Mouse (Mus musculus) kidney, postnatal 0 days (tissue): ENCODE results near the gene Des. TPM values are rescaled to one million over a fixed set of nuclear protein-coding genes. Genes with fewer than 3 reads are reported as not detected.

ENCODE experiments used
- ATAC-seq: fragments of 200-750 bp; cut with Nextera tagmentation; replicated peaks from 2 replicates; pipeline ENCODE4 v1.8.0; 2017; ENCODE audit warnings: low read depth, moderate number of reproducible peaks, moderate TSS enrichment, moderate library complexity; ENCODE audit not compliant: low FRiP score
- DNase-seq: peaks from one replicate; pipeline ENCODE4 v3.0.0-alpha.2; 2016; ENCODE audit warnings: low spot score
- H3K27ac ChIP-seq: fragments of 300-500 bp; sonication (generic); 2 replicates; pipeline ENCODE4 v1.5.1; 2014; ENCODE audit warnings: mild to moderate bottlenecking
- H3K27me3 ChIP-seq: fragments of 300-500 bp; sonication (generic); 2 replicates; pipeline ENCODE4 v1.6.1; 2014; ENCODE audit warnings: low read length, mixed read lengths; ENCODE audit not compliant: insufficient read depth
- H3K36me3 ChIP-seq: fragments of 300-500 bp; sonication (generic); 2 replicates; pipeline ENCODE4 v1.6.1; 2014; ENCODE audit warnings: low read length, mixed read lengths; ENCODE audit not compliant: insufficient read depth
- H3K4me1 ChIP-seq: fragments of 300-500 bp; sonication (generic); replicated peaks from 2 replicates; pipeline ENCODE4 v1.6.1; 2014; ENCODE audit warnings: antibody characterized with exemption, low read length, mixed read lengths; ENCODE audit not compliant: insufficient read depth
- H3K4me2 ChIP-seq: fragments of 300-500 bp; sonication (generic); 2 replicates; pipeline ENCODE4 v1.6.1; 2014; ENCODE audit warnings: mild to moderate bottlenecking, low read length, moderate library complexity, mixed read lengths
- H3K4me3 ChIP-seq: fragments of 300-500 bp; sonication (generic); replicated peaks from 2 replicates; pipeline ENCODE4 v1.5.1; 2014; ENCODE audit warnings: low read depth, low read length
- H3K9ac ChIP-seq: fragments of 300-500 bp; sonication (generic); 2 replicates; pipeline ENCODE4 v1.6.1; 2014; ENCODE audit warnings: low read depth, low read length
- H3K9me3 ChIP-seq: fragments of 300-500 bp; sonication (generic); replicated peaks from 2 replicates; pipeline ENCODE4 v1.6.1; 2016; ENCODE audit warnings: low read length, inconsistent platforms, mixed read lengths
- CTCF ChIP-seq: IDR thresholded peaks from 2 replicates; pipeline ENCODE4 v1.5.1; 2016; ENCODE audit warnings: antibody characterized with exemption, low read depth, mild to moderate bottlenecking, moderate library complexity
- WGBS: fragments of 180-500 bp; shearing (Covaris S2); extraction: QIAGEN DNeasy Blood & Tissue Kit; methylation state at CpG from one replicate; pipeline ENCODE4 v1.1.7; 2014; 5-methylcytosine and 5-hydroxymethylcytosine counted together
- polyA plus RNA-seq: library from polyadenylated mRNA; unstranded; fragments of >200 nt; fragmentation: Nextera tagmentation; extraction: Ambion mirVana; gene quantifications from 2 replicates; pipeline ENCODE4 v1.2.1, GENCODE M21; 2015

Des gene
- polyA plus RNA-seq, 1 experiment from 2014 or later = 18.6 TPM

DNA sequence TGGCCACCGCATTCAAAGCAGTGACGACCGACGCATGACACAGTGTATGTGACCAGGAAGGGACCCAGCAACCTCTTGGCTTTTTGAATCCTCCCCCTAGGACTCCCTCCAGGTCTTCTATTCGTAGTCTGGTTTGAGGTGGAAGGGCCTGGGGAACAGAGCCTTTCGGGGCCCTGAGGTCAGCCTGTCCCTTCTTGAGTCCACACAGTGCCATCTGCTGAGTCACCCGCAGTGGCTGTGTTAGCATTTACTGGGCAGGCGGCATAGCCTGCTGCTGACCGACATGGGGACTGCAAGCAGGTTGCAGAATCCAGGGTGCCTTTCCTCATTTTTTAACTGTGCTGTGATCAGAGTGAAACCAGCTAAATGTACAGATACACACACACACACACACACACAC, 46.9 kb downstream of the Des start:
- WGBS = 90% methylated on average over 9 of the region's 9 CpGs
- H3K27ac ChIP-seq = no peak overlapping the region
- no peak overlapping the region for H3K9ac ChIP-seq
- peaks cover 28% of the 10 kb centered on the region; the same call in 1 of the 2 replicates for H3K36me3 ChIP-seq
- TF ChIP-seq CTCF = no peak
- H3K4me2 ChIP-seq = no peak overlapping the region
- H3K9me3 ChIP-seq = no peaks in the 10 kb centered on the region
- H3K4me1 ChIP-seq = no peaks in the 10 kb centered on the region
- no peak overlapping the region for H3K4me3 ChIP-seq
- DNase-seq = no peak
- no peak for ATAC-seq
- H3K27me3 ChIP-seq = no peaks in the 10 kb centered on the region

DNA sequence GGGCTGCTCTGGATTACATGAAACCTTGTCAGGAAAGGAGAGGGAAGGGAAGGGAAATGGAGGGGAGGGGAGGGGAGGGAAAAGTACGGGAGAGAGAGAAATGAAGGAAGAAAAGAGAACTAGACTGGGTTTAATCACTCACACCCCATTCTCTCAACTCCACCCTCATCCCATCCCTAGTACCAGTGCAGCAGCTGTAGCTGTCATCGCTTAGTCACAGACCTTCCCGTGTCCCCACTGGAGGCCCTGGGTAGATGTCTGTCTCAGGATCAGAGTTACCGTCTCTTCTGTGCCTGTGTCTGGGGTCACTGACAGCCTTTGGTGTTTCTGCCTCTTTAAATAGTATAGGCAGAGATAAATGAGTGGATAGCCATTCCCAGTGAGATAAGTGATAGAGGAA, 48.1 kb downstream of the Des start:
- no peak overlapping the region for H3K4me3 ChIP-seq
- no peaks in the 10 kb centered on the region for H3K27me3 ChIP-seq
- H3K9ac ChIP-seq = no peak overlapping the region
- ATAC-seq = no peak
- no peak for DNase-seq
- no peaks in the 10 kb centered on the region for H3K9me3 ChIP-seq
- 75% methylated on average over 4 of the region's 4 CpGs for WGBS
- H3K4me1 ChIP-seq = no peaks in the 10 kb centered on the region
- no peak for TF ChIP-seq CTCF
- H3K36me3 ChIP-seq = peaks cover 24% of the 10 kb centered on the region; the same call in 1 of the 2 replicates
- H3K4me2 ChIP-seq = no peak overlapping the region
- H3K27ac ChIP-seq = no peak overlapping the region

DNA sequence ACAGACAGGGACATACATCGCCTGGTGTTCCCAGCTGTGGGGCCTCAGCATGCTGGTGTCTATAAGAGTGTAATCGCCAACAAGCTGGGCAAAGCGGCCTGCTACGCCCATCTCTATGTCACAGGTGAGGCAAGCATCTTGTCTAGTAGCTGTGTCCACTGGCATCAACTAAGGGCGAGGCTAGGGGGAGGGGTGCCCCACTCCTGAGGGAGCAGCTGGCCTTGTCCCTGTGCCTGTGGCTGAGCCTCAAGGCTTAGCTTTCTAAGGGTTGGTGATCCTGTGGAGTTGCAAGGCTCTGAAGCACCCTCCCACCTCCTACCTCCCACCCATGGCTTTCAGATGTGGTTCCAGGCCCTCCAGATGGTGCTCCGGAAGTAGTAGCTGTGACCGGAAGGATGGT, 49.8 kb downstream of the Des start:
- H3K36me3 ChIP-seq = peaks cover 23% of the 10 kb centered on the region
- H3K9me3 ChIP-seq = no peaks in the 10 kb centered on the region
- no peak for TF ChIP-seq CTCF
- H3K4me3 ChIP-seq = no peak overlapping the region
- DNase-seq (no peak), ATAC-seq (no peak)
- H3K4me1 ChIP-seq = no peaks in the 10 kb centered on the region
- H3K27me3 ChIP-seq = no peaks in the 10 kb centered on the region
- H3K4me2 ChIP-seq = no peak overlapping the region
- no peak overlapping the region for H3K27ac ChIP-seq
- 86% methylated on average over 7 of the region's 7 CpGs for WGBS
- H3K9ac ChIP-seq = no peak overlapping the region

DNA sequence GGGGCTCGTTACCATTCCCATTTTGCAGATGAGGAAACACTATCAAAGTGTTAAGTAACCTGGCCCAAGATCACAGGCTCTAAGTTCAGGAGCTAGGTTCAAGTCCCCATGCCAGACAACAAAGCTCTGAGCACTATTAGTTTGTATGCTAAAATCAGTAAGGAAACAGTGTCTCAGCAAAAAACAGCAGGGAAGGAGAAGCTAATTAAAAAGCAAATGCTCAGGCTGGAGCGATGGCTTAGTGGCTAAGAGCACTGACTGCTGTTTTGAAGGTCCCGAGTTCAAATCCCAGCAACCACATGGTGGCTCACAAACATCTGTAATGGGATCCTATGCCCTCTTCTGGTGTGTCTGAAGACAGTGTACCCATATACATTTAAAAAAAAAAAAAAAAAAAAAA, 52.1 kb downstream of the Des start:
- Histone ChIP-seq H3K9ac (no peak overlapping the region), H3K4me1 (no peaks in the 10 kb centered on the region), H3K4me2 (no peak overlapping the region), H3K36me3 (peaks cover 21% of the 10 kb centered on the region), H3K27ac (no peak overlapping the region), H3K4me3 (no peak overlapping the region), H3K27me3 (no peaks in the 10 kb centered on the region), H3K9me3 (no peaks in the 10 kb centered on the region)
- 88% methylated on average over 3 of the region's 3 CpGs for WGBS
- TF ChIP-seq CTCF = no peak
- ATAC-seq (no peak), DNase-seq (no peak)

DNA sequence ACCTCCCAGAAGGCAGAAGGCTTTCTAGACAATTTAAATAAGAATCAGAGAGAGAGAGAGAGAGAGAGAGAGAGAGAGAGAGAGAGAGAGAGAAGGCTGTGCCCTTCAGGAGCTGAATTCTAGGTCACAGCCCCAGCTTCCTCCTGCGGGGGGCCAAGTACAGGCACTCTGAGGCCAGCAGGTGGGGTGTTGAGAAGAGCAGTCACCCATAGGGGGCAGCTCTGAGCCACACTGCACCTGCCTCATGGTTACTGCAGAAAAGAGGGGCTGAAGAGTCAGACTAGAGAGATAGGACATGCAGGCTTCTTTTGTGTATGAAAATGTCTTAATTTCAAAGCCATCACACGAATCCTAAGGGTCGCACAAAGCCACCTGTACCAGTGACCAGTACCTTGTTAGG, 53.6 kb downstream of the Des start:
- no peak overlapping the region for H3K9ac ChIP-seq
- H3K9me3 ChIP-seq = no peaks in the 10 kb centered on the region
- H3K4me3 ChIP-seq = no peak overlapping the region
- peak; percentile 64 for TF ChIP-seq CTCF
- no peak overlapping the region for H3K27ac ChIP-seq
- WGBS = 71% methylated on average over 3 of the region's 3 CpGs
- ATAC-seq (no peak), DNase-seq (peak; percentile 34)
- H3K4me2 ChIP-seq = no peak overlapping the region
- no peaks in the 10 kb centered on the region for H3K27me3 ChIP-seq
- no peaks in the 10 kb centered on the region for H3K4me1 ChIP-seq
- H3K36me3 ChIP-seq = peaks cover 17% of the 10 kb centered on the region

Other genes with a start within 250 kb of the Des start
- gene Nhej1, start 235.1 kb upstream of the Des start, polyA plus RNA-seq = 10.5 and 11.0 TPM in 2 replicates
- 9.8 and 11.3 TPM in 2 replicates for gene Slc23a3, start 226.4 kb upstream of the Des start, polyA plus RNA-seq
- gene Cnppd1, start 217.6 kb upstream of the Des start, polyA plus RNA-seq = 47.2 and 52.2 TPM in 2 replicates
- gene Retreg2, start 217.6 kb upstream of the Des start, polyA plus RNA-seq = 47.8 and 52.0 TPM in 2 replicates
- gene Zfand2b, start 191.7 kb upstream of the Des start, polyA plus RNA-seq = 43.2 and 47.7 TPM in 2 replicates
- 34.4 and 36.8 TPM in 2 replicates for gene Abcb6, start 179.9 kb upstream of the Des start, polyA plus RNA-seq
- 19.7 TPM in 2 replicates for gene Ankzf1, start 168.2 kb upstream of the Des start, polyA plus RNA-seq
- gene Atg9a, start 168.1 kb upstream of the Des start, polyA plus RNA-seq = 25.8 and 27.3 TPM in 2 replicates
- gene Glb1l, start 149.5 kb upstream of the Des start, polyA plus RNA-seq = 47.4 and 47.6 TPM in 2 replicates
- 114 and 122 TPM in 2 replicates for gene Stk16, start 149.5 kb upstream of the Des start, polyA plus RNA-seq
- 171 and 200 TPM in 2 replicates for gene Tuba4a, start 140.5 kb upstream of the Des start, polyA plus RNA-seq
- 0.18 TPM in 1 of 2 replicates, not detected in the other for gene A630095N17Rik, start 128.2 kb upstream of the Des start, polyA plus RNA-seq
- gene Dnajb2, start 123.9 kb upstream of the Des start, polyA plus RNA-seq = 30.4 and 31.3 TPM in 2 replicates
- 0.08 and 0.13 TPM in 2 replicates for gene Ptprn, start 95.8 kb upstream of the Des start, polyA plus RNA-seq
- gene Resp18, start 81.9 kb upstream of the Des start, polyA plus RNA-seq = not detected in 2 replicates
- 128 and 137 TPM in 2 replicates for gene Dnpep, start 42.3 kb upstream of the Des start, polyA plus RNA-seq
- gene Speg, start 15.0 kb downstream of the Des start, polyA plus RNA-seq = 40.1 and 44.3 TPM in 2 replicates
- gene Gmppa, start 75.6 kb downstream of the Des start, polyA plus RNA-seq = 69.5 and 72.5 TPM in 2 replicates
- 0.40 and 0.45 TPM in 2 replicates for gene Asic4, start 90.1 kb downstream of the Des start, polyA plus RNA-seq
- 37.1 and 38.3 TPM in 2 replicates for gene Chpf, start 119.0 kb downstream of the Des start, polyA plus RNA-seq
- gene Tmem198, start 119.2 kb downstream of the Des start, polyA plus RNA-seq = 0.61 and 1.3 TPM in 2 replicates
- gene Obsl1, start 146.1 kb downstream of the Des start, polyA plus RNA-seq = 35.0 and 42.6 TPM in 2 replicates
- 2.8 and 3.5 TPM in 2 replicates for gene Inha, start 146.7 kb downstream of the Des start, polyA plus RNA-seq
- gene Stk11ip, start 161.2 kb downstream of the Des start, polyA plus RNA-seq = 14.9 and 15.0 TPM in 2 replicates
- gene Slc4a3, start 185.9 kb downstream of the Des start, polyA plus RNA-seq = 15.1 and 15.3 TPM in 2 replicates